Mouse (Mus musculus) adrenal gland, postnatal 36 days (tissue): ENCODE results near the gene Armc8. TPM values are rescaled to one million over a fixed set of nuclear protein-coding genes. Genes with fewer than 3 reads are reported as not detected.

Experiments used
- DNase-seq, 2 experiments: peaks; one replicate each; pipeline ENCODE4 v3.0.0; 2021; ENCODE audit warnings: mixed read lengths in 1 of 2
- total RNA-seq, 2 experiments: library from RNA; stranded (reverse); gene quantifications; 2 replicates each; pipeline ENCODE4 v1.2.3; 2021

Gene Armc8
- total RNA-seq, 2 experiments from 2014 or later, result 24.1 to 43.3 TPM

GRCm38 (mm10) chr9:99505875-99506274, 62.8 kb downstream of the Armc8 start:
- no peak for DNase-seq

- DNase-seq, result peak; percentile 37 to 49
Measured at GRCm38 (mm10) chr9:99499336-99499735, 69.4 kb downstream of the Armc8 start.

DNA sequence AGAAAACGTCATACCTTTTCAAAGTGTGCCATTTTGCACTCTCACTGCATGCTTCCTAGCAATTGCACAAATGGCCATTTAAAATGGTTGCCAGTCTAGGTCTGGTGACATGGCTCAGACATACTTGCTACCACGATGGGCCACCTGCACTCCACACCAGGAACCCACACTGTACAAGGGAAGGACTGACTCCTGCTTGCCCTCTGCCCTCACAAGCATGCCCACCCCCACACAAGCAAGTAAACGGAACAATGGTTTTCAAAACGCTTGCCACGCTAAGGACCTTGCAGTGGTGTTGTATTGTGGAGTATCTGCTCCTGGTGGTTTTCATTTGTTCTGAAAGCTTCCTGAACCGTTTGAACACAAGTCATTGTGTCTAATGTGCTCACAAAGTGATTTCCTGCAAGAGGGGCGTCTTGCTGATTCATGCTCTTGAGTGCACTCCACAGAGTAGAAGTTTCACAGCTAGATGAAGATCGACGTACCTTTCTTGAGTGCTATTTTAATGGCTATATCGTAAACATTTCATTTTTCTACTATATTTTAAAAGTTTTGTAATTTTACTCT, 76.0 kb downstream of the Armc8 start:
- DNase-seq, result no peak

DNA sequence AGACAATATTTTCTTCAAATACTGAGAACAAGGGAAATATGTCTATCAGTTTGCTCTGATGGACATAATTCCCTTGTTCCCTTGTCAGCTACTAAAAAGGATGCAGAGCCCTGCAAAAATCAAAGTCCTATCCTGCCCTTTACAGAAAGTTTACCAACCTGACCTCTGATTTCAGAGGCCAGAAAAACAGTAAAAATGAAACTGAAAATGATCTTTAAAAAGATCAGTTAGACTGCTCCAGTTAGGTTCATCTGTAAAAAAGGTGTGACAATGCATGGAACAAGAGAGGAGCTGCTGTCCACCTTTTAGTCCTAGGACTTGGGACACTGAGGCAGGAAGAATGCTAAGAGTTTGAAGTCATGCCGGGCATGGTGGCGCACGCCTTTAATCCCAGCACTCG, 77.6 kb downstream of the Armc8 start:
- no peak for DNase-seq

DNA sequence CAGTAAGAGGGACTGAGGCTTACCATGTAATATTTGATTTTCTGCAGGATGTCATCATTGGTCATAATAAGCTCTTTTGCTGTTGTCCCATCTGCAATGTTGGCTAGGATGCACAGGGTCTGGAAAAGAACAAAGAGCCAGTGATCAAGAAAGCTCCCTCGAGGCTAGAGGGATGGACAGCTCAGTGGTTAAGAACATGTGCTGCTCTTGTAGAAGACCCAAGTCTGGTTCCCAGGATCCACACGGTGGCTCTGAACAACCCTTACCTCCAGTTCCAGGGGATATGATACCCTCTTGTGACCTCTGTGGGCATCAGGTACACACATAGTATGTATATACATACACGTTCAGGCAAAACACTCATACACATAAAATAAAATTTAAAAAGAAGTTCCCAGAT, 80.9 kb downstream of the Armc8 start:
- no peak for DNase-seq

DNA sequence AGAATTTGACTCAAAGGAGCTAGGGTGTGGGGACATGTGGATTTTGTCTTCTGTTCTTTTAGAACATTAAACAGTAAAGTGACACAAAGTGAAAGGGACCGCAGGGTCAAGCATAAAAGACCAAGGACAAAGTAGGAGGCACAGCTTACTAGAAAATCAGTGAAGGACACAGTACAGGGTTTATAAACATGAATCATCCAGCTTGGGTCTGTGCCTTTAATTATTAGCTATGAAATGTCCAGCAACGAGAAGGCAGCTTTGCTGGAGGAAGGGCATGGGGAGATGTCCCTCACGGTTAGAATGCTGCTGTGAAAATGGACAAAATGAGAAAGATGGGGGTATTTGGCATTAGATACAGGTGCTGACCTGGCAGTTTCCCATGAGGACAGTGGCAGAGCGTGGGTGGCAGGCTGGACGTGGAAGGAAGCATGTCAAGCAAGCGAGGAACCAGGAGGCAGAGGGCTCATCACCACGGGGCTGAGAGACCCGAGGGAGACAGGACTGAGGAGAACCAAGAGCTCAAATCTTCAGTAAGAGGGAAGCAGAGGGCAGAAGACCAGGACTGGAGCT, 81.5 kb downstream of the Armc8 start:
- DNase-seq, result peak; percentile 36 to 37

DNA sequence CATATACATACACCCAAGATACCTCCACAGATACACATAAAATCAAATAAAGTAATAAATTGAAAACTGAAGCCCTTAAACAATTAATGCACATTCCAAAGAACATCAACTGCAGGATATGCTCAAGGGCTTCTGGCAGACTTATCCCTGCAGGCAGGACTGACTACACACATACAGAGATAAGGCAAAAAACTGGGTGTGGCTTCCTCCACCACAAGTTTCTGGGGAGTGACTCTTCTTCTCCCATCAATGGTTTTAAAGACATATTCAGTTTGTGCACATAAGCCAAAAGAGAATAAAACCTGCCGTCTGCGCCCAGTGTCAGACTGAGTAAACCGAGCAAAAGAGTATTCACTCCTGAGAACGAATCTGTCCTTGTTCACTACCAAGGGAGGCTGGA, 83.6 kb downstream of the Armc8 start:
- DNase-seq, result no peak

- no peak for DNase-seq
Measured at GRCm38 (mm10) chr9:99484632-99485031, 84.1 kb downstream of the Armc8 start.

GRCm38 (mm10) chr9:99483191-99483590, 85.5 kb downstream of the Armc8 start:
- DNase-seq, result peak; percentile 48 to 53

- DNase-seq, result peak in 1 of 2 experiments; percentile 21
Measured at GRCm38 (mm10) chr9:99480764-99481163, 87.9 kb downstream of the Armc8 start.

DNA sequence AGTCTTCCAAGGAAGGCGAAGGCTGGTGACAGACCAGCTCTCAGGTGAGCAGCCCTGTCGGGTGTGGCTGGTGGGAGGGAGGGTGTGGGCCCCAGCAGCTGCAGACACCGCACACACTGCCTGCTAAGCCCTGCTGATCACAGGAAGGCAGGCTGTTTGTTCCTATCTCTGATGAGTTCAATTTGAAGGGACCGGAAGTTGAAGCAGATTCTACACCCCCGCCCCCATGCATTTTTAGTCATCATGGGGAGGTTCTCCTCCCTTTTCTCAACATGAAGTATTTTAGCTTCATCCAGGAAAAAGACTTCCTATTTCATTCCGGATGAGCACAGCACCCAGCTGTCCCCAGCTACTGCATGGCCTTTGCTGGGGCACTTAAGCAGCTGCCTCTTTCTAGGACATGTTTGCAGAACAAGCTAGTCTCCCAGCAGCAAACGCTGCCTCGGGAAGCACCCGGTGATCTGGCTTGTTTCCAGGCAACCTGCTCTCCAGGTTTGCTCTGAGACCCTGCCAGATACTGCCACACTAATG, 89.5 kb downstream of the Armc8 start:
- DNase-seq, result no peak

DNA sequence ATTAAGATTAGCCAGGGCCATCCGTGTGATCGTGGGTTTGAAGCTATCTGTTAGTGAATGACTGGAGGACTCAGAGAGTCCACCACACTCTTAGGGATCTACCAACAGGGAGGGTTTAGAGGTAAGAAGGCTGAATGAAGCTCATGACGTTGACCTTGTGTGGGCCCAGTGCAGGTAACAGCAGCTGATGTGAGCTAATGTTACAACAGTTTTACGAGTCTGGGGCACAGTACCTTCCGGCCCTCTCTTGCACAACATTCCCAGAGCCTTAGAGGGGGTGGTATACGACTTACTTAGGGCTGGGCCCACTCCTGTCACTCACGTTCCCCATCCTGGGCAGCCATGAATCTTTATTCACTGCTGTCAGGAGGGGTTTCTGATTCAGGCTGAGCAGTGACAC, 97.4 kb downstream of the Armc8 start:
- DNase-seq, result no peak

DNA sequence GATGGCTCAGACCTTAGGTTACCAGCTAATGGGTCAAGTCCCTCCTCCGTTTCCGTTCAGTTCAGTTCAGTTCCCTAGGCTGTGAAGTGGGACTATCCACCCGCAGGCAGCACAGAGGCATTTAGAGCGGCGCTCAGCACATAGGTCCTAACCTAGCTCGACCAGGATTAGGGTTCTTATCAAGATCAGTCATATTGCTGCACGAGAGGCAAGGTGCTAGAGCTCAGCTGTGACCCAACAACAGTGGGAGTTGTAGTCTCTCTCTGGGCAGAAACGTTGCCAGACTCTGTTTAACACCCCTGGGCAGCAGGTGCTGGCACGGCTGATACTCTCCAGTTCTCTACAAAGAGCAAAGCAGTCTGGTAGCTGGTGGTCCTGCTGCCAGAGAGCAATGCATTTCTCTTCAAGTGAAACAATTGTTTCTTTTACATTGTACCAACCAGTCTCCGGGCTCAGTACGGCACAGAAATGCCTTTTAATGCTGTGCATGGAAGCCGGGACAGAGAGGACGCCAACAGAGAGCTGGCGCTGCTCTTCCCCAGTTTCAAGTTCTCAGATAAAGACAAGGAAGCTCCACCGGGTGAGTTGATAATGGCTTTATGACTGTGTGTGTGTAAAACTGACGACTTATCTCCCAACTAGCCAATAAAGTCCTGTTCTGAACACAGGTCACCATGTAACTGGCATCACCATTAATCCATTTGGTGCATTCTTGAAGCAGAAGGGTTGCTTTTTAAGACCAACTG, 98.2 kb downstream of the Armc8 start:
- no peak for DNase-seq

- DNase-seq, result peak; percentile 35 to 61
Measured at GRCm38 (mm10) chr9:99469681-99470273, 98.9 kb downstream of the Armc8 start.

GRCm38 (mm10) chr9:99468572-99468971, 100.1 kb downstream of the Armc8 start:
- DNase-seq, result no peak

- DNase-seq, result no peak
Measured at GRCm38 (mm10) chr9:99464876-99465275, 103.8 kb downstream of the Armc8 start.

GRCm38 (mm10) chr9:99459730-99460129, 109.0 kb downstream of the Armc8 start:
- DNase-seq, result no peak

GRCm38 (mm10) chr9:99458529-99459208, 110.0 kb downstream of the Armc8 start:
- peak; percentile 78 to 80 for DNase-seq

DNA sequence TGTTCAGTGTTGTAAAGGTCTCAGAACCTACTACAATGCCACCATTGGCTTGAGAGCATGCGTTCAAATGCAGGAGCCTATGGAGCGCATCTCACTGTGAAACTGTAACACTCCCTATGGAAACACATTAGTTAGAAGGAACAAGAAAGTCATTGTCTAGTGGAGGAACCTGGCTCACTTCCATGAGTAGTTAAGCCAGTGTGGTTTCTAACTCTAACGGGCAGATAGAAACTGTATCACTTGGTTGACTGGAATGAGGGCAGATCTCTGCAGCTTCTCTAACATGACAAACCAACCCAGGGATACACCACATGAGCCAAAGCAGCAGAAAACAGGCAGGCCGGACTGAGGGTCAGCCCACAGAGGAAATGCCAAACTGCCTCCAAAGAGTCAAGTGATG, 114.5 kb downstream of the Armc8 start:
- no peak for DNase-seq

- peak in 1 of 2 experiments; percentile 10 for DNase-seq
Measured at GRCm38 (mm10) chr9:99451161-99451560, 117.5 kb downstream of the Armc8 start, which contains the start of gene Nme9. Gene Nme9 (plus strand): TSS chr9:99451475.

- DNase-seq, result peak in 1 of 2 experiments; percentile 42
Measured at GRCm38 (mm10) chr9:99449886-99450647, 118.6 kb downstream of the Armc8 start.
